Mouse (Mus musculus): ENCODE results near the gene Proca1. TPM values are rescaled to one million over a fixed set of nuclear protein-coding genes. Genes with fewer than 3 reads are reported as not detected.

The Proca1 gene
- polyA plus RNA-seq, 1 experiment from 2014 or later = 3.3 TPM

DNA sequence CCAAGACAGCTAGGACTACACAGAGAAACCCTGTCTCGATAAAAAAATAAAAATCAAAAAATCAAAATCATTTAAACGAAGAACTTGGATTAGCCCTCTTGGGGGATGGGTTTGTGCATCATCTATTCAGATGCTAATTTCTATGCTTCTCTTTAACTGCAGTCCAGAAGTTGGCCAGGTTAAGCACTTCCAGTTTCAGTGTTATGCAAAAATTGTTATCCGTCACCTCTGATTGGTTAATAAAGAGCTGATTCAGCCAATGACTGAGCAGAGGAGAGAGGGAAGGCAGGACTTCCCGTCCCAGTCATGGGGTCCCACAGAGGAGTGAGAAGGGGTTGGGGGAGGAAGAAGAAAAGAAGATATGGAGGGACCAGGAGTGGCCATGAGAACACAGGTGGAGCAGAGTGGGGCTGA is 54.5 kb downstream of the Proca1 start:
- no peak for ATAC-seq (ENCODE audit: low FRiP score)
- Histone ChIP-seq H3K4me1 (replicated peaks) (peaks cover 54% of the 10 kb centered on the region), H3K9ac (no peak overlapping the region), H3K27me3 (no peaks in the 10 kb centered on the region), H3K4me3 (no peak overlapping the region), H3K36me3 (peaks cover 30% of the 10 kb centered on the region), H3K4me2 (0 out of 2 replicates have a peak overlapping the region, but pooled peaks have one; percentile 16), H3K9me3 (no peaks in the 10 kb centered on the region), H3K27ac (no peak overlapping the region)
- WGBS = 58% methylated on average over 4 of the region's 4 CpGs

Small RNA genes lying within 50 kb of the gene (microRNA-seq; reads per million reads assigned to microRNA genes)
- not detected for gene Mir7653

Other genes with a start within 250 kb of the Proca1 start
- 18.9 and 21.2 TPM in 2 replicates for gene Phf12, start 210.6 kb upstream of the Proca1 start, polyA plus RNA-seq (2015; fragmentation: Nextera tagmentation; extraction: Ambion mirVana)
- gene Dhrs13, start 161.1 kb upstream of the Proca1 start, polyA plus RNA-seq (2015; fragmentation: Nextera tagmentation; extraction: Ambion mirVana) = 37.1 and 39.3 TPM in 2 replicates
- gene Flot2, start 155.5 kb upstream of the Proca1 start, polyA plus RNA-seq (2015; fragmentation: Nextera tagmentation; extraction: Ambion mirVana) = 80.5 and 86.4 TPM in 2 replicates
- 31.5 and 32.0 TPM in 2 replicates for gene Eral1, start 113.0 kb upstream of the Proca1 start, polyA plus RNA-seq (2015; fragmentation: Nextera tagmentation; extraction: Ambion mirVana)
- gene Fam222b, start 98.7 kb upstream of the Proca1 start, polyA plus RNA-seq (2015; fragmentation: Nextera tagmentation; extraction: Ambion mirVana) = 28.2 and 31.4 TPM in 2 replicates
- gene Traf4, start 27.8 kb upstream of the Proca1 start, polyA plus RNA-seq (2015; fragmentation: Nextera tagmentation; extraction: Ambion mirVana) = 125 and 127 TPM in 2 replicates
- gene Nek8, start 16.7 kb upstream of the Proca1 start, polyA plus RNA-seq (2015; fragmentation: Nextera tagmentation; extraction: Ambion mirVana) = 6.6 and 6.7 TPM in 2 replicates
- gene Tlcd1, start 16.7 kb upstream of the Proca1 start, polyA plus RNA-seq (2015; fragmentation: Nextera tagmentation; extraction: Ambion mirVana) = 7.0 and 8.3 TPM in 2 replicates
- gene Rpl23a, start 9.8 kb upstream of the Proca1 start, polyA plus RNA-seq (2015; fragmentation: Nextera tagmentation; extraction: Ambion mirVana) = 913 and 965 TPM in 2 replicates
- gene Rab34, start 5.0 kb upstream of the Proca1 start, polyA plus RNA-seq (2015; fragmentation: Nextera tagmentation; extraction: Ambion mirVana) = 53.2 TPM in 2 replicates
- gene Sdf2, start 52.4 kb downstream of the Proca1 start, polyA plus RNA-seq (2015; fragmentation: Nextera tagmentation; extraction: Ambion mirVana) = 87.1 and 87.8 TPM in 2 replicates
- 29.9 and 30.1 TPM in 2 replicates for gene Supt6, start 52.6 kb downstream of the Proca1 start, polyA plus RNA-seq (2015; fragmentation: Nextera tagmentation; extraction: Ambion mirVana)
- 64.9 and 67.2 TPM in 2 replicates for gene 2610507B11Rik, start 68.4 kb downstream of the Proca1 start, polyA plus RNA-seq (2015; fragmentation: Nextera tagmentation; extraction: Ambion mirVana)
- 0.19 and 0.49 TPM in 2 replicates for gene BC030499, start 97.4 kb downstream of the Proca1 start, polyA plus RNA-seq (2015; fragmentation: Nextera tagmentation; extraction: Ambion mirVana)
- gene Spag5, start 108.1 kb downstream of the Proca1 start, polyA plus RNA-seq (2015; fragmentation: Nextera tagmentation; extraction: Ambion mirVana) = 9.9 and 10.2 TPM in 2 replicates
- 144 and 175 TPM in 2 replicates for gene Aldoc, start 129.6 kb downstream of the Proca1 start, polyA plus RNA-seq (2015; fragmentation: Nextera tagmentation; extraction: Ambion mirVana)
- gene Pigs, start 135.0 kb downstream of the Proca1 start, polyA plus RNA-seq (2015; fragmentation: Nextera tagmentation; extraction: Ambion mirVana) = 75.0 and 78.2 TPM in 2 replicates
- 75.1 and 76.7 TPM in 2 replicates for gene Unc119, start 150.1 kb downstream of the Proca1 start, polyA plus RNA-seq (2015; fragmentation: Nextera tagmentation; extraction: Ambion mirVana)
- gene Foxn1, start 193.2 kb downstream of the Proca1 start, polyA plus RNA-seq (2015; fragmentation: Nextera tagmentation; extraction: Ambion mirVana) = not detected in 2 replicates
- not detected in 2 replicates for gene Slc13a2, start 228.8 kb downstream of the Proca1 start, polyA plus RNA-seq (2015; fragmentation: Nextera tagmentation; extraction: Ambion mirVana)

Measured in hindbrain, embryonic 13.5 days (tissue).